Mouse (Mus musculus): ENCODE data around the gene 1700113H08Rik. TPM values are rescaled to one million over a fixed set of nuclear protein-coding genes. Genes with fewer than 3 reads are reported as not detected.

The 1700113H08Rik gene
- polyA plus RNA-seq, 1 experiment from 2014 or later, result not detected

GRCm38 (mm10) chr10:87039340-87039739, 18.5 kb upstream of the 1700113H08Rik start:
- no peaks in the 10 kb centered on the region for H3K36me3 ChIP-seq (ENCODE audit: insufficient read depth, low read length)
- H3K27ac ChIP-seq (ENCODE audit: low read length), result no peak overlapping the region
- DNase-seq (ENCODE audit: low spot score), result no peak
- no peak overlapping the region for H3K4me2 ChIP-seq (replicated peaks; ENCODE audit: low read depth, low read length)
- H3K9ac ChIP-seq (replicated peaks; ENCODE audit: low read depth), result no peak overlapping the region
- no peaks in the 10 kb centered on the region for H3K9me3 ChIP-seq (ENCODE audit: low read length)
- ATAC-seq, result no peak
- H3K27me3 ChIP-seq (replicated peaks; ENCODE audit: insufficient read depth, low read length), result no peaks in the 10 kb centered on the region
- no peaks in the 10 kb centered on the region for H3K4me1 ChIP-seq (ENCODE audit: insufficient read depth, low read depth, low read length)
- TF ChIP-seq CTCF (IDR thresholded peaks at IDR 0.05) (no peak), EP300 (IDR thresholded peaks at IDR 0.05) (no peak)
- no peak overlapping the region for H3K4me3 ChIP-seq (ENCODE audit: low read depth, low read length)
- 71% methylated on average over 6 of the region's 6 CpGs for WGBS

- no peak overlapping the region for H3K4me2 ChIP-seq (replicated peaks; ENCODE audit: low read depth, low read length)
- H3K4me1 ChIP-seq (ENCODE audit: insufficient read depth, low read depth, low read length), result no peaks in the 10 kb centered on the region
- no peak overlapping the region for H3K9ac ChIP-seq (replicated peaks; ENCODE audit: low read depth)
- 64% methylated on average over 3 of the region's 3 CpGs for WGBS
- no peak for DNase-seq (ENCODE audit: low spot score)
- no peaks in the 10 kb centered on the region for H3K9me3 ChIP-seq (ENCODE audit: low read length)
- H3K36me3 ChIP-seq (ENCODE audit: insufficient read depth, low read length), result no peaks in the 10 kb centered on the region
- no peak overlapping the region for H3K27ac ChIP-seq (ENCODE audit: low read length)
- no peak for ATAC-seq
- no peak overlapping the region for H3K4me3 ChIP-seq (ENCODE audit: low read depth, low read length)
- no peaks in the 10 kb centered on the region for H3K27me3 ChIP-seq (replicated peaks; ENCODE audit: insufficient read depth, low read length)
- TF ChIP-seq EP300 (IDR thresholded peaks at IDR 0.05) (no peak), CTCF (IDR thresholded peaks at IDR 0.05) (no peak)
Measured at GRCm38 (mm10) chr10:87039800-87040199, 18.0 kb upstream of the 1700113H08Rik start.

- H3K9me3 ChIP-seq (ENCODE audit: low read length), result no peaks in the 10 kb centered on the region
- no peak overlapping the region for H3K9ac ChIP-seq (replicated peaks; ENCODE audit: low read depth)
- DNase-seq (ENCODE audit: low spot score) (no peak), ATAC-seq (no peak)
- H3K4me2 ChIP-seq (replicated peaks; ENCODE audit: low read depth, low read length), result no peak overlapping the region
- no peaks in the 10 kb centered on the region for H3K27me3 ChIP-seq (replicated peaks; ENCODE audit: insufficient read depth, low read length)
- no peaks in the 10 kb centered on the region for H3K36me3 ChIP-seq (ENCODE audit: insufficient read depth, low read length)
- no peak overlapping the region for H3K27ac ChIP-seq (ENCODE audit: low read length)
- 80% methylated on average over 7 of the region's 7 CpGs for WGBS
- H3K4me3 ChIP-seq (ENCODE audit: low read depth, low read length), result no peak overlapping the region
- no peaks in the 10 kb centered on the region for H3K4me1 ChIP-seq (ENCODE audit: insufficient read depth, low read depth, low read length)
- TF ChIP-seq CTCF (IDR thresholded peaks at IDR 0.05) (no peak), EP300 (IDR thresholded peaks at IDR 0.05) (no peak)
Measured at GRCm38 (mm10) chr10:87041265-87041664, 16.6 kb upstream of the 1700113H08Rik start.

GRCm38 (mm10) chr10:87045273-87045672, 12.6 kb upstream of the 1700113H08Rik start:
- TF ChIP-seq EP300 (IDR thresholded peaks at IDR 0.05) (no peak), CTCF (IDR thresholded peaks at IDR 0.05) (no peak)
- H3K4me3 ChIP-seq (ENCODE audit: low read depth, low read length), result no peak overlapping the region
- no peaks in the 10 kb centered on the region for H3K4me1 ChIP-seq (ENCODE audit: insufficient read depth, low read depth, low read length)
- H3K27me3 ChIP-seq (replicated peaks; ENCODE audit: insufficient read depth, low read length), result no peaks in the 10 kb centered on the region
- WGBS, result 38% methylated on average over 3 of the region's 3 CpGs
- no peak overlapping the region for H3K4me2 ChIP-seq (replicated peaks; ENCODE audit: low read depth, low read length)
- no peaks in the 10 kb centered on the region for H3K36me3 ChIP-seq (ENCODE audit: insufficient read depth, low read length)
- H3K9me3 ChIP-seq (ENCODE audit: low read length), result no peaks in the 10 kb centered on the region
- DNase-seq (ENCODE audit: low spot score) (no peak), ATAC-seq (no peak)
- H3K27ac ChIP-seq (ENCODE audit: low read length), result no peak overlapping the region
- no peak overlapping the region for H3K9ac ChIP-seq (replicated peaks; ENCODE audit: low read depth)

GRCm38 (mm10) chr10:87046469-87046868, 11.4 kb upstream of the 1700113H08Rik start:
- no peak for ATAC-seq
- WGBS, result 48% methylated on average over 6 of the region's 6 CpGs
- no peak for DNase-seq (ENCODE audit: low spot score)
- Histone ChIP-seq H3K27me3 (replicated peaks; ENCODE audit: insufficient read depth, low read length) (no peaks in the 10 kb centered on the region), H3K4me1 (ENCODE audit: insufficient read depth, low read depth, low read length) (no peaks in the 10 kb centered on the region), H3K9me3 (ENCODE audit: low read length) (no peaks in the 10 kb centered on the region), H3K4me3 (ENCODE audit: low read depth, low read length) (no peak overlapping the region), H3K27ac (ENCODE audit: low read length) (no peak overlapping the region), H3K9ac (replicated peaks; ENCODE audit: low read depth) (no peak overlapping the region), H3K36me3 (ENCODE audit: insufficient read depth, low read length) (no peaks in the 10 kb centered on the region), H3K4me2 (replicated peaks; ENCODE audit: low read depth, low read length) (no peak overlapping the region)
- no peak for TF ChIP-seq CTCF (IDR thresholded peaks at IDR 0.05)
- no peak for TF ChIP-seq EP300 (IDR thresholded peaks at IDR 0.05)

- TF ChIP-seq CTCF (IDR thresholded peaks at IDR 0.05), result peak; percentile 16; the same call in 1 of the 2 replicates
- no peak for TF ChIP-seq EP300 (IDR thresholded peaks at IDR 0.05)
- WGBS, result 90% methylated on average over 10 of the region's 10 CpGs
- H3K27ac ChIP-seq (ENCODE audit: low read length), result no peak overlapping the region
- ATAC-seq (no peak), DNase-seq (ENCODE audit: low spot score) (no peak)
- no peak overlapping the region for H3K4me2 ChIP-seq (replicated peaks; ENCODE audit: low read depth, low read length)
- no peaks in the 10 kb centered on the region for H3K9me3 ChIP-seq (ENCODE audit: low read length)
- H3K27me3 ChIP-seq (replicated peaks; ENCODE audit: insufficient read depth, low read length), result no peaks in the 10 kb centered on the region
- H3K9ac ChIP-seq (replicated peaks; ENCODE audit: low read depth), result no peak overlapping the region
- H3K4me3 ChIP-seq (ENCODE audit: low read depth, low read length), result no peak overlapping the region
- H3K36me3 ChIP-seq (ENCODE audit: insufficient read depth, low read length), result no peaks in the 10 kb centered on the region
- no peaks in the 10 kb centered on the region for H3K4me1 ChIP-seq (ENCODE audit: insufficient read depth, low read depth, low read length)
Measured at GRCm38 (mm10) chr10:87046931-87047468, 10.8 kb upstream of the 1700113H08Rik start.

GRCm38 (mm10) chr10:87049179-87049578, 8.7 kb upstream of the 1700113H08Rik start:
- Histone ChIP-seq H3K36me3 (ENCODE audit: insufficient read depth, low read length) (no peaks in the 10 kb centered on the region), H3K4me1 (ENCODE audit: insufficient read depth, low read depth, low read length) (no peaks in the 10 kb centered on the region), H3K27me3 (replicated peaks; ENCODE audit: insufficient read depth, low read length) (no peaks in the 10 kb centered on the region), H3K9ac (replicated peaks; ENCODE audit: low read depth) (no peak overlapping the region), H3K9me3 (ENCODE audit: low read length) (no peaks in the 10 kb centered on the region), H3K27ac (ENCODE audit: low read length) (no peak overlapping the region), H3K4me3 (ENCODE audit: low read depth, low read length) (no peak overlapping the region), H3K4me2 (replicated peaks; ENCODE audit: low read depth, low read length) (no peak overlapping the region)
- WGBS, result 76% methylated on average over 3 of the region's 3 CpGs
- DNase-seq (ENCODE audit: low spot score) (no peak), ATAC-seq (no peak)
- no peak for TF ChIP-seq EP300 (IDR thresholded peaks at IDR 0.05)
- no peak for TF ChIP-seq CTCF (IDR thresholded peaks at IDR 0.05)

All from lung, postnatal 0 days (tissue).